Mouse (Mus musculus) brain, embryonic 14.5 days (tissue): Measurements from ENCODE around the gene Dnajc12.

Source experiments
- CTCF ChIP-seq: fragments of 200-500 bp; IDR thresholded peaks from 2 replicates; pipeline ENCODE4 v1.5.1; 2012; ENCODE audit warnings: inconsistent platforms, mild to moderate bottlenecking, moderate library complexity, borderline replicate concordance; ENCODE audit not compliant: insufficient read depth, insufficient read length; ENCODE audit errors: extremely low read depth
- POLR2A ChIP-seq: fragments of 200-500 bp; IDR thresholded peaks from 2 replicates; pipeline ENCODE4 v1.6.1; 2012; ENCODE audit warnings: mild to moderate bottlenecking, inconsistent platforms, borderline replicate concordance; ENCODE audit not compliant: poor library complexity, insufficient read depth, insufficient read length, severe bottlenecking; ENCODE audit errors: extremely low read depth

DNA sequence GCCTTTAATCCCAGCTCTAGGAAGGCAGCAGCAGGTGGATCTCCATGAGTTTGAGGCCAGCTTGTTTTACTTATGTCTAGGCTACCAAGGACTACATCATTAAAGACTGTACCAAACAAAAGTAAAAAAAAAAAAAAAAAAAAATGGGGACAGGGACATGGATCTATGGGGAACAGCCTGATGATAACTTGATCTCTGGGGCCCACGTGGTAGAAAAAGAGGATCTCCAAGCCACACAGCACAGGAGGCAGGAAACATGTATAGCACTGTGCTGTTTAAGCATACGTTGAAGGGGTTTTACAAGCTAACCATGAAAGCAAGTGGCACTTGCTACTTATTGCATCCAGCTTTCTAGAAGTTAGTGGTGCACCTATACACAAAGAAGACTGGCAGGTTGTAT is 40.9 kb upstream of the Dnajc12 start:
- TF ChIP-seq POLR2A (no peak), CTCF (no peak)
